ENCODE assay signal across 8 mouse cellular contexts in the genomic region with DNA sequence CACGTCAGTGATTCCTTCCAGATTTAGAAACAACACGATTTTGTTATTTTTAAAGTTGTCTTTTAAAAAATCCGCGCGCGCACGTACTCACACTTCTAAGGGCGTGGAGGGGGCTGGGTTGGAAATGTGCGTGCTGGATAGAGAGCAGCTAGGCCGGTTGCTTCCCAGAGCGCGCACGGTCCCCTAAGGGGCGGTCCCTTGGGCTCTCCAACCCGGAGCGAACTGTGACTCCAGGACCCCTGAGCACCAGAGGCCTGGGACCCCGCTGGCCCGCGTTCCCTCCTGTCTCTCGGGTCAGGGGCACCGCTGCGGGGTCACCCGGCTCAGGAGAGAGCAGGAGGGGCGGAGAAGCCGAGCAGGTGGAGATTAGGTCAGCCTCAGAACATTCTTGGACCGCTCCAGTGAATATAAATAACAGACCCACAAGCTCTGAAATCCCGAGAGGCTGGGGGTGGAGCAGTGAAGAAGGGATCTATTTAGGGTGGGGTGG. TPM values are rescaled to one million over a fixed set of nuclear protein-coding genes. Genes with fewer than 3 reads are reported as not detected.
DNase-seq lines count a peak whose midpoint lies in the region; ATAC-seq and TF ChIP-seq lines count a peak whose summit lies in the region.

A gene (plus strand): TSS at position 294 of the 490 bp plus-strand sequence.

- H3K27me3 ChIP-seq in erythroblast, embryonic 14.5 days (ENCODE audit: control insufficient read depth): peaks cover 93% of the 10 kb centered on the region
- H3K27me3 ChIP-seq in embryonic facial prominence, embryonic 11.5 days (ENCODE audit: control insufficient read depth, insufficient read depth, low read length): no peaks in the 10 kb centered on the region; the same call in 1 of the 2 replicates
- peaks cover 31% of the 10 kb centered on the region for H3K27me3 ChIP-seq in heart, embryonic 12.5 days (replicated peaks)
- H3K27me3 ChIP-seq in stomach, postnatal 0 days (ENCODE audit: control insufficient read depth, insufficient read depth, low read length): no peaks in the 10 kb centered on the region

- peak within 1 kb of the TSS; percentile 53 for H3K4me3 ChIP-seq in erythroblast, embryonic 14.5 days (replicated peaks)
- peak within 1 kb of the TSS; percentile 65 for H3K4me3 ChIP-seq in embryonic facial prominence, embryonic 11.5 days (ENCODE audit: low read depth, low read length)
- H3K4me3 ChIP-seq in heart, embryonic 12.5 days: peak within 1 kb of the TSS; percentile 79
- H3K4me3 ChIP-seq in stomach, postnatal 0 days (ENCODE audit: low read depth, low read length): peak within 1 kb of the TSS; percentile 72

- no peak for ATAC-seq in erythroblast, adult 5-6 weeks (replicated peaks; ENCODE audit: low FRiP score, poor library complexity, severe bottlenecking)
- peak; percentile 39; the same call in 1 of the 2 replicates for ATAC-seq in embryonic facial prominence, embryonic 11.5 days (replicated peaks; ENCODE audit: insufficient number of reproducible peaks, low FRiP score, low TSS enrichment, low read depth)
- ATAC-seq in heart, embryonic 12.5 days (ENCODE audit: insufficient number of reproducible peaks, low FRiP score): peak; percentile 58; the same call in 1 of the 2 replicates
- ATAC-seq in megakaryocyte progenitor cell, adult 5-6 weeks (replicated peaks; ENCODE audit: poor library complexity): peak; percentile 18; the same call in 1 of the 2 replicates
- ATAC-seq in stomach, postnatal 0 days (ENCODE audit: low FRiP score, low TSS enrichment): no peak

- peaks cover 14% of the 10 kb centered on the region for H3K4me1 ChIP-seq in erythroblast, embryonic 14.5 days (ENCODE audit: control insufficient read depth)
- H3K4me1 ChIP-seq in embryonic facial prominence, embryonic 11.5 days (ENCODE audit: control insufficient read depth, insufficient read depth, low read length): peaks cover 6% of the 10 kb centered on the region
- H3K4me1 ChIP-seq in heart, embryonic 12.5 days (replicated peaks): peaks cover 51% of the 10 kb centered on the region
- H3K4me1 ChIP-seq in stomach, postnatal 0 days (replicated peaks; ENCODE audit: control insufficient read depth, insufficient read depth): peaks cover 10% of the 10 kb centered on the region; the same call in 1 of the 2 replicates

- TF ChIP-seq EP300 in stomach, postnatal 0 days (optimal IDR thresholded peaks at IDR 0.05): no peak

- no peaks in the 10 kb centered on the region; the same call in 1 of the 2 replicates for H3K36me3 ChIP-seq in erythroblast, embryonic 14.5 days (ENCODE audit: control insufficient read depth)
- H3K36me3 ChIP-seq in embryonic facial prominence, embryonic 11.5 days (replicated peaks; ENCODE audit: control insufficient read depth, insufficient read depth, low read depth, low read length): no peaks in the 10 kb centered on the region
- no peaks in the 10 kb centered on the region for H3K36me3 ChIP-seq in heart, embryonic 12.5 days
- no peaks in the 10 kb centered on the region for H3K36me3 ChIP-seq in stomach, postnatal 0 days (ENCODE audit: control insufficient read depth, insufficient read depth, low read length)

- peak within 1 kb of the TSS; percentile 21; the same call in 1 of the 2 replicates for H3K27ac ChIP-seq in embryonic facial prominence, embryonic 11.5 days (replicated peaks; ENCODE audit: low read depth, low read length)
- peak within 1 kb of the TSS; percentile 53 for H3K27ac ChIP-seq in heart, embryonic 12.5 days (ENCODE audit: poor library complexity, severe bottlenecking)
- peak within 1 kb of the TSS; percentile 91 for H3K27ac ChIP-seq in stomach, postnatal 0 days (replicated peaks)

- WGBS in embryonic facial prominence, embryonic 11.5 days: under 1% methylated on average over 27 of the region's 27 CpGs
- WGBS in heart, embryonic 12.5 days: under 1% methylated on average over 27 of the region's 27 CpGs
- WGBS in stomach, postnatal 0 days: under 1% methylated on average over 27 of the region's 27 CpGs

- H3K9ac ChIP-seq in embryonic facial prominence, embryonic 11.5 days (replicated peaks; ENCODE audit: low read length): peak within 1 kb of the TSS; percentile 71
- peak within 1 kb of the TSS; percentile 76 for H3K9ac ChIP-seq in heart, embryonic 12.5 days
- peak within 1 kb of the TSS; percentile 72 for H3K9ac ChIP-seq in stomach, postnatal 0 days (ENCODE audit: low read length)

- TF ChIP-seq CTCF in stomach, postnatal 0 days (IDR thresholded peaks at IDR 0.05; ENCODE audit: low read depth): no peak

- peaks cover 2% of the 10 kb centered on the region; the same call in 1 of the 2 replicates for H3K9me3 ChIP-seq in erythroblast, embryonic 14.5 days (ENCODE audit: control insufficient read depth, low read length)
- H3K9me3 ChIP-seq in embryonic facial prominence, embryonic 11.5 days (replicated peaks; ENCODE audit: control insufficient read depth, low read length): no peaks in the 10 kb centered on the region
- no peaks in the 10 kb centered on the region for H3K9me3 ChIP-seq in heart, embryonic 12.5 days (replicated peaks)
- no peaks in the 10 kb centered on the region for H3K9me3 ChIP-seq in stomach, postnatal 0 days (ENCODE audit: control insufficient read depth, low read length)

- no peak for DNase-seq in adrenal gland, adult 2 months
- DNase-seq in embryonic facial prominence, embryonic 11.5 days (ENCODE audit: low spot score): peak; percentile 46
- DNase-seq in kidney, postnatal 25 days: peak; percentile 28 to 50
- peak; percentile 45 for DNase-seq in stomach, postnatal 0 days (ENCODE audit: low spot score)

- H3K4me2 ChIP-seq in embryonic facial prominence, embryonic 11.5 days (ENCODE audit: low read depth, low read length): peak within 1 kb of the TSS; percentile 90
- H3K4me2 ChIP-seq in heart, embryonic 12.5 days: peak within 1 kb of the TSS; percentile 80
- peak within 1 kb of the TSS; percentile 84 for H3K4me2 ChIP-seq in stomach, postnatal 0 days (replicated peaks; ENCODE audit: low read depth)

RNA-seq across cellular contexts. Expression of the gene that starts here (rescaled TPM):
- 0.20 TPM in 1 of 2 replicates, not detected in the other for polyA plus RNA-seq in erythroblast, embryonic 14.5 days (2012)
- not detected in 2 replicates for total RNA-seq in erythroblast, adult 5-6 weeks (2015; ENCODE audit: low replicate concordance)
- not detected in 2 replicates for total RNA-seq in erythroblast, adult 5-6 weeks (2017; ENCODE audit: low replicate concordance)
- 100 to 1,000 TPM in 1 of 2 experiments, 10 to 100 TPM in 1; 82.8 to 101 TPM for total RNA-seq in adrenal gland, adult 2 months (2021)
- 56.5 and 69.2 TPM in 2 replicates for polyA plus RNA-seq in adrenal gland, adult 2 months (2012; rRNA removed)
- polyA plus RNA-seq in embryonic facial prominence, embryonic 11.5 days (2014; fragmentation: Nextera tagmentation; extraction: Ambion mirVana): 20.1 and 23.0 TPM in 2 replicates
- polyA plus RNA-seq in heart, embryonic 12.5 days (2016; fragmentation: Nextera tagmentation; extraction: Ambion mirVana): 30.4 and 31.9 TPM in 2 replicates
- total RNA-seq in megakaryocyte progenitor cell, adult 5-6 weeks (2015): not detected in 2 replicates
- total RNA-seq in megakaryocyte progenitor cell, adult 5-6 weeks (2017): not detected in 2 replicates
- polyA plus RNA-seq in stomach, postnatal 0 days (2015; fragmentation: Nextera tagmentation; extraction: Ambion mirVana): 46.2 and 52.2 TPM in 2 replicates

Comparison
In these comparisons a context has a peak if more than half of its experiments do, and no peak if none do; other contexts are left out.
1. RNA of the gene that starts here (total RNA-seq): 82.8 to 101 TPM in adrenal gland, adult 2 months; not detected in megakaryocyte progenitor cell, adult 5-6 weeks and not detected in erythroblast, adult 5-6 weeks; every median in the first group is over 10 times any median in the second.
2. RNA of the gene that starts here (polyA plus RNA-seq): 56.5 to 69.2 TPM in adrenal gland, adult 2 months, 46.2 to 52.2 TPM in stomach, postnatal 0 days, 30.4 to 31.9 TPM in heart, embryonic 12.5 days and 20.1 to 23.0 TPM in embryonic facial prominence, embryonic 11.5 days; 0.20 TPM in erythroblast, embryonic 14.5 days; every median in the first group is over 10 times any median in the second.
3. Peak in ATAC-seq in megakaryocyte progenitor cell, adult 5-6 weeks; RNA of the gene not detected or under 1 TPM.
4. ATAC-seq: peak in embryonic facial prominence, embryonic 11.5 days (single experiment) and heart, embryonic 12.5 days (single experiment); none in erythroblast, adult 5-6 weeks (single experiment) and stomach, postnatal 0 days (single experiment).
5. H3K27ac ChIP-seq: peak in every context shown above with its lines; median percentile 91 in stomach, postnatal 0 days; 53 in heart, embryonic 12.5 days; 21 in embryonic facial prominence, embryonic 11.5 days.
6. Peak in every context shown above with its lines, with median percentiles within 50 percentile points of each other: H3K4me3 ChIP-seq, H3K4me2 ChIP-seq and H3K9ac ChIP-seq.